Mouse (Mus musculus): Measurements from ENCODE around the gene Tacr1. TPM values are rescaled to one million over a fixed set of nuclear protein-coding genes. Genes with fewer than 3 reads are reported as not detected.

The Tacr1 gene
- polyA plus RNA-seq, 1 experiment: not detected

- no peak overlapping the region for H3K4me3 ChIP-seq (replicated peaks; ENCODE audit: control insufficient read depth, low read depth, low read length)
- no peak overlapping the region for H3K27ac ChIP-seq (ENCODE audit: control insufficient read depth, insufficient read depth, low read depth, low read length, poor library complexity)
- H3K4me1 ChIP-seq (ENCODE audit: control insufficient read depth, insufficient read depth, low read length): no peaks in the 10 kb centered on the region
- WGBS: 68% methylated on average over 6 of the region's 6 CpGs
- TF ChIP-seq POLR2A (IDR thresholded peaks at IDR 0.05; ENCODE audit: borderline replicate concordance, control insufficient read depth, low read depth, low read length) (no peak), CTCF (IDR thresholded peaks at IDR 0.05; ENCODE audit: control insufficient read depth, insufficient read depth, low read length) (no peak)
Measured at GRCm38 (mm10) chr6:82494481-82494880, 92.3 kb downstream of the Tacr1 start.

DNA sequence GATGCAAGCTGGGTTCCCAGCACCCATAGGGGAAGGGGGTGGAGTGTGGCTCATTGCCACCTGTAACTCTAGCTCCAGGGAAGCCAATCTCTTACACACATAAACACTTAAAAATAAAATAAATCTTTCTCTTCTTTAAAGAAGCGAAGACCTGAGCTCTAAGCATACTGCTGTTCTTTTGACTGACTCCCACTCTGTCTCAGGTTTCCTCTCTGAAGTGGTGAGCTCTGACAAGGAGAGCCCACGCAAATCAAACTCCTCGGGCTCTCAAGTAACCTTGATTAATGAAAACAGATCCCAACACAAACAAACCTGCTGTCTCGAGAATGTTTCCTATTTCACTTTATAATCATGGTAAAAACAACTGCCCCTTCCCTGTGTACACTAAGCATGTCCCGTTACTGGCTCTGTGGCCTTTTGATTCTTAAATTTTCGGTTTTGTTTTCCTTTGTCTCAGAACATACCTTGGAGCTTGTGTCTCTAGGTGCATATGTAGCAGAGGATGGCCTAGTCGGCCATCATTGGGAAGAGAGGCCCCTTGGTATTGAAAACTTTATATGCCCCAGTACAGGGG lies 108.8 kb downstream of the Tacr1 start:
- TF ChIP-seq POLR2A (IDR thresholded peaks at IDR 0.05; ENCODE audit: borderline replicate concordance, control insufficient read depth, low read depth, low read length) (no peak), CTCF (IDR thresholded peaks at IDR 0.05; ENCODE audit: control insufficient read depth, insufficient read depth, low read length) (no peak)
- Histone ChIP-seq H3K4me1 (ENCODE audit: control insufficient read depth, insufficient read depth, low read length) (no peaks in the 10 kb centered on the region), H3K27ac (ENCODE audit: control insufficient read depth, insufficient read depth, low read depth, low read length, poor library complexity) (no peak overlapping the region), H3K4me3 (replicated peaks; ENCODE audit: control insufficient read depth, low read depth, low read length) (no peak overlapping the region)
- WGBS: 75% methylated on average over 7 of the region's 7 CpGs

- no peak overlapping the region for H3K4me3 ChIP-seq (replicated peaks; ENCODE audit: control insufficient read depth, low read depth, low read length)
- TF ChIP-seq CTCF (IDR thresholded peaks at IDR 0.05; ENCODE audit: control insufficient read depth, insufficient read depth, low read length): no peak
- TF ChIP-seq POLR2A (IDR thresholded peaks at IDR 0.05; ENCODE audit: borderline replicate concordance, control insufficient read depth, low read depth, low read length): no peak
- no peak overlapping the region for H3K27ac ChIP-seq (ENCODE audit: control insufficient read depth, insufficient read depth, low read depth, low read length, poor library complexity)
- WGBS: 71% methylated on average over 3 of the region's 3 CpGs
- no peaks in the 10 kb centered on the region for H3K4me1 ChIP-seq (ENCODE audit: control insufficient read depth, insufficient read depth, low read length)
Measured at GRCm38 (mm10) chr6:82519626-82520025, 117.5 kb downstream of the Tacr1 start.

- Histone ChIP-seq H3K4me1 (ENCODE audit: control insufficient read depth, insufficient read depth, low read length) (no peaks in the 10 kb centered on the region), H3K4me3 (replicated peaks; ENCODE audit: control insufficient read depth, low read depth, low read length) (no peak overlapping the region), H3K27ac (ENCODE audit: control insufficient read depth, insufficient read depth, low read depth, low read length, poor library complexity) (no peak overlapping the region)
- 83% methylated on average over 5 of the region's 5 CpGs for WGBS
- TF ChIP-seq CTCF (IDR thresholded peaks at IDR 0.05; ENCODE audit: control insufficient read depth, insufficient read depth, low read length) (no peak), POLR2A (IDR thresholded peaks at IDR 0.05; ENCODE audit: borderline replicate concordance, control insufficient read depth, low read depth, low read length) (no peak)
Measured at GRCm38 (mm10) chr6:82522567-82522966, 120.4 kb downstream of the Tacr1 start.

DNA sequence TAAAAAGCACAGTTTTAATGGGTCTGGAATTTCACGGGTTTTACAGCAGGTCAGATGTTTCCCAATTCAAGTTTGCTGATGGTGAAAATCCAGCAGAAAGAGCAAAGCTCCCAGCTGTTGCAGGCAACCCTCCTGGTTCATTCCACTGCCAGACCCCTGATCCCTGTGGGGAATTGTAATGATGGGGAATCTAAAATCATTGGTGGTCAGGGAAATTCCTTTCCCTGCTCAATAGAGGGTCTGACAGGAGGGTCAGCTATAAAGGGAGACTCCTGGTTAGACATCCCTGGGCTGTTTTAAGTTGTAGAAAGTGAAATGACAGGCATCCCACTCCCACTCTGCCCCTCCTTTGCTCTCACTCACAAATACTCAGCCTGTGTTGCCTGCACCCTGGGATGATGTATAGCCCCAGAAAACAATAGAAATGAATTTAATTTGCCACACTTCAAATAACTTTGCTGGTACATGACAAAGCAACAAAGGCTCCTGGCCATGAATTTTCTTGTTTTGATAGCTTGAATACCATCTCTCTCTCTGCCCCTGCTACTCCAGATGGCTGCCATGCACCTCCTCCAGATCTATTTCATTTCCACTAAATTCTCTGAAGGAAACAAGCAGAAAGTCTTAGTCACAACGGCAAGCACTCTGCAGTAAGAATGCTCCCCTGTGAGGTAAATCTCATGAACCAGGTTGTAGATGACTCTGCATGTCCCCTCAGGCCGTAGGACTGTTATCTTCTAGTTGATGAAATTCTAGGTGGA lies 123.2 kb downstream of the Tacr1 start:
- Histone ChIP-seq H3K4me3 (replicated peaks; ENCODE audit: control insufficient read depth, low read depth, low read length) (no peak overlapping the region), H3K27ac (ENCODE audit: control insufficient read depth, insufficient read depth, low read depth, low read length, poor library complexity) (no peak overlapping the region), H3K4me1 (ENCODE audit: control insufficient read depth, insufficient read depth, low read length) (no peaks in the 10 kb centered on the region)
- no peak for TF ChIP-seq CTCF (IDR thresholded peaks at IDR 0.05; ENCODE audit: control insufficient read depth, insufficient read depth, low read length)
- TF ChIP-seq POLR2A (IDR thresholded peaks at IDR 0.05; ENCODE audit: borderline replicate concordance, control insufficient read depth, low read depth, low read length): no peak
- 50% methylated on average over 3 of the region's 3 CpGs for WGBS

DNA sequence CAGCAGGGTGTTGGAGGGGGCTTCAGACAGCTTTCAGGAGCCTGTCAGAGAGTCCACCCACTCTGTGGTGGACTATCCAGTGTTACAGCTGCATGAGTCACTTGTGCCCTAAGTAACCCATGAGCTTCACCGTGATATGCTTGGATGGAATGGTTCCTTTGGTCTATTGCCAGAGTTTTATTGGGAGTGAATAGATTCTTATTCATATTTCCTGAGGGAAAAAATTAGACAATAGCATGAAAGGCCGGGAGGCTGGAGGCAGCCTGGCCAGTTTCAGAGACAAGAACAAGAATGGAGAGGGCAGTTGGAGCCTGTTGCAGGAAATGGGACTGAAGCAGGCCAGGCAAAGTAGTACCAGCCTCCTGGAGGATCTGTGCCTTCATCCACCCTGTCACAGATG lies 126.5 kb downstream of the Tacr1 start:
- H3K4me3 ChIP-seq (replicated peaks; ENCODE audit: control insufficient read depth, low read depth, low read length): no peak overlapping the region
- no peaks in the 10 kb centered on the region for H3K4me1 ChIP-seq (ENCODE audit: control insufficient read depth, insufficient read depth, low read length)
- no peak overlapping the region for H3K27ac ChIP-seq (ENCODE audit: control insufficient read depth, insufficient read depth, low read depth, low read length, poor library complexity)
- 72% methylated on average over 2 of the region's 2 CpGs for WGBS
- no peak for TF ChIP-seq POLR2A (IDR thresholded peaks at IDR 0.05; ENCODE audit: borderline replicate concordance, control insufficient read depth, low read depth, low read length)
- no peak for TF ChIP-seq CTCF (IDR thresholded peaks at IDR 0.05; ENCODE audit: control insufficient read depth, insufficient read depth, low read length)

DNA sequence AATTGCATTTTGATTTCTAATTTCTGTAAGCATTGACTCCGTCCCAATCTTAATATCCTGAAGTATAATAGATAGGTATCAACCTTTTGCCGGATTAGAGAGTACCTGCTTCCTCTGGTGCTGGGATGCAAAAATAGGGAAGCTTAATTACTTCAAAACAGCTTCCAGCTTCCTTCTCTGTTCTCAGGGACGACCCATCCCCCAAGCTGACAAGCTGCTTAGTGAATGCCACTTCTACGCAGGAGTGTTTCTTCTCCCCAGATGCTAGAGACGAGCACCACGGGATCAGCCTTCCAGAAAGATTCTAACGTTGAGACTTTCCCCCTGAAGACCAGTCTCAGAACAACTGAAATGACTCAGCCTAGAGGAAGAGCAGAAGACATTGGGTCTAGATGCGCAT lies 134.5 kb downstream of the Tacr1 start:
- WGBS: 40% methylated on average over 8 of the region's 8 CpGs
- no peak for TF ChIP-seq POLR2A (IDR thresholded peaks at IDR 0.05; ENCODE audit: borderline replicate concordance, control insufficient read depth, low read depth, low read length)
- no peak for TF ChIP-seq CTCF (IDR thresholded peaks at IDR 0.05; ENCODE audit: control insufficient read depth, insufficient read depth, low read length)
- H3K27ac ChIP-seq (ENCODE audit: control insufficient read depth, insufficient read depth, low read depth, low read length, poor library complexity): no peak overlapping the region
- H3K4me1 ChIP-seq (ENCODE audit: control insufficient read depth, insufficient read depth, low read length): no peaks in the 10 kb centered on the region
- no peak overlapping the region for H3K4me3 ChIP-seq (replicated peaks; ENCODE audit: control insufficient read depth, low read depth, low read length)

DNA sequence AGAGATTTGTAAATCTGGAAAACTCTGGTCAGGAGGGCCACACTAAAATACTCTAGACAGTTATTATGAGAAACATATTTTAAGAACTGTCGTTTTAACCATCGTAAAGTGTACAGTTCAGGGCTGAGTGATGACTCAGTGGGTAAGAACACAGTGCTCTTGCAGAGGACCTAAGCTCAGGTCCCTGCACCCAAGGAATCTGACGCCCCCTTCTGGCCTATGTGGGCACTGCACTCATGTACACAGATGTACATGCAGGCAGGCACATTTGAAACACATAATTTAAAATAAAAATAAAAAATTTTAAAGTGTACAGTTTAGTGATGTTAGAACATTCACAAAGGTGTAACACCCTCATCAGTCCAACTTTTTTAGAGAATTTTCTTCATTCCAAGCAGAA lies 147.1 kb downstream of the Tacr1 start:
- 57% methylated on average over 3 of the region's 3 CpGs for WGBS
- no peak overlapping the region for H3K4me3 ChIP-seq (replicated peaks; ENCODE audit: control insufficient read depth, low read depth, low read length)
- H3K4me1 ChIP-seq (ENCODE audit: control insufficient read depth, insufficient read depth, low read length): no peaks in the 10 kb centered on the region
- TF ChIP-seq CTCF (IDR thresholded peaks at IDR 0.05; ENCODE audit: control insufficient read depth, insufficient read depth, low read length) (no peak), POLR2A (IDR thresholded peaks at IDR 0.05; ENCODE audit: borderline replicate concordance, control insufficient read depth, low read depth, low read length) (no peak)
- no peak overlapping the region for H3K27ac ChIP-seq (ENCODE audit: control insufficient read depth, insufficient read depth, low read depth, low read length, poor library complexity)
